Mouse (Mus musculus) intestine, embryonic 14.5 days (tissue): ENCODE results near the gene Parp3. TPM values are rescaled to one million over a fixed set of nuclear protein-coding genes. Genes with fewer than 3 reads are reported as not detected.
A peak's percentile ranks its signal among the peaks of the same experiment; 100 is the strongest.

Experiments used
- ATAC-seq: fragments of 200-750 bp; cut with Nextera tagmentation; replicated peaks from 2 replicates; pipeline ENCODE4 v1.8.0; 2017; ENCODE audit warnings: low read depth, moderate number of reproducible peaks, moderate TSS enrichment, moderate library complexity; ENCODE audit not compliant: low FRiP score, low TSS enrichment
- DNase-seq: peaks from one replicate; pipeline ENCODE4 v3.0.0-alpha.2; 2018; ENCODE audit warnings: low spot score
- H3K27ac ChIP-seq: fragments of 300-500 bp; sonication (generic); 2 replicates; pipeline ENCODE4 v1.5.1; 2014; ENCODE audit warnings: low read depth, mild to moderate bottlenecking, control low read depth
- H3K27me3 ChIP-seq: fragments of 300-500 bp; sonication (generic); replicated peaks from 2 replicates; pipeline ENCODE4 v1.6.1; 2014; ENCODE audit warnings: low read length, control low read depth; ENCODE audit not compliant: control insufficient read depth, insufficient read depth
- H3K36me3 ChIP-seq: fragments of 300-500 bp; sonication (generic); 2 replicates; pipeline ENCODE4 v1.6.1; 2014; ENCODE audit warnings: low read length, control low read depth; ENCODE audit not compliant: control insufficient read depth, insufficient read depth
- H3K4me1 ChIP-seq: fragments of 300-500 bp; sonication (generic); replicated peaks from 2 replicates; pipeline ENCODE4 v1.6.1; 2014; ENCODE audit warnings: low read length, control low read depth, mixed read lengths; ENCODE audit not compliant: control insufficient read depth, insufficient read depth
- H3K4me2 ChIP-seq: fragments of 300-500 bp; sonication (generic); 2 replicates; pipeline ENCODE4 v1.6.1; 2014; ENCODE audit warnings: low read length
- H3K4me3 ChIP-seq: fragments of 300-500 bp; sonication (generic); 2 replicates; pipeline ENCODE4 v1.5.1; 2014; ENCODE audit warnings: low read depth, low read length, control low read depth, mixed read lengths
- H3K9ac ChIP-seq: fragments of 300-500 bp; sonication (generic); 2 replicates; pipeline ENCODE4 v1.6.1; 2014; ENCODE audit warnings: mild to moderate bottlenecking, low read length
- H3K9me3 ChIP-seq: fragments of 300-500 bp; sonication (generic); 2 replicates; pipeline ENCODE4 v1.6.1; 2016; ENCODE audit warnings: low read length, control low read depth; ENCODE audit not compliant: control insufficient read depth
- WGBS: fragments of 180-500 bp; shearing (Covaris S2); extraction: QIAGEN DNeasy Blood & Tissue Kit; methylation state at CpG from one replicate; pipeline ENCODE4 v1.1.7; 2014; 5-methylcytosine and 5-hydroxymethylcytosine counted together
- polyA plus RNA-seq: library from polyadenylated mRNA; unstranded; fragments of >200 nt; fragmentation: Nextera tagmentation; extraction: Ambion mirVana; gene quantifications from 2 replicates; pipeline ENCODE4 v1.2.1, GENCODE M21; 2014

Parp3 gene
- polyA plus RNA-seq, 1 experiment from 2014 or later: 1.7 TPM

DNA sequence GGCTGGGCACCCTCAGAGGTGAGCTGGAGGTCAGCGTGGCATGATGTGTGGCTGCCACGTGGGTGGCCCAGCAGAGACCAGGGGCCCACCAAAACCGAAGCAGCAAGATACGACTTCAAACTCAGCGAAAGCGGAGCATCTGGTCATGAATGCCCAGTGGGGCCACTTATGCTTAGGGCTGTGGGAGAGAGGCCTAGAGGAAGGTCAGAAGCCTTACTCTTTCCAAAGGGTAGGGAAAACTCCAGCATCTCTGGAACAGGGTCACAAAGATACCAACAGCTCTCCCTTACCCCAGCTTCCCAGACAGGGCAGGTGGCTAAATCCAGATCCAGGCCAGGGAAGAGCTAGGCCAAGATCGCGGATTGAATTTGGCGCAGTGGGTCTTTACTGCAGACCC is 19.6 kb downstream of the Parp3 start:
- peak overlapping the region; percentile 81 for H3K4me2 ChIP-seq
- peak overlapping the region; percentile 27; the same call in 1 of the 2 replicates for H3K27ac ChIP-seq
- no peak overlapping the region for H3K4me3 ChIP-seq
- 46% methylated on average over 9 of the region's 9 CpGs for WGBS
- H3K4me1 ChIP-seq: peaks cover 41% of the 10 kb centered on the region
- H3K9me3 ChIP-seq: no peaks in the 10 kb centered on the region
- peaks cover 30% of the 10 kb centered on the region for H3K36me3 ChIP-seq
- H3K27me3 ChIP-seq: no peaks in the 10 kb centered on the region
- H3K9ac ChIP-seq: 0 out of 2 replicates have a peak overlapping the region, but pooled peaks have one; percentile 10
- ATAC-seq (no peak), DNase-seq (no peak)

DNA sequence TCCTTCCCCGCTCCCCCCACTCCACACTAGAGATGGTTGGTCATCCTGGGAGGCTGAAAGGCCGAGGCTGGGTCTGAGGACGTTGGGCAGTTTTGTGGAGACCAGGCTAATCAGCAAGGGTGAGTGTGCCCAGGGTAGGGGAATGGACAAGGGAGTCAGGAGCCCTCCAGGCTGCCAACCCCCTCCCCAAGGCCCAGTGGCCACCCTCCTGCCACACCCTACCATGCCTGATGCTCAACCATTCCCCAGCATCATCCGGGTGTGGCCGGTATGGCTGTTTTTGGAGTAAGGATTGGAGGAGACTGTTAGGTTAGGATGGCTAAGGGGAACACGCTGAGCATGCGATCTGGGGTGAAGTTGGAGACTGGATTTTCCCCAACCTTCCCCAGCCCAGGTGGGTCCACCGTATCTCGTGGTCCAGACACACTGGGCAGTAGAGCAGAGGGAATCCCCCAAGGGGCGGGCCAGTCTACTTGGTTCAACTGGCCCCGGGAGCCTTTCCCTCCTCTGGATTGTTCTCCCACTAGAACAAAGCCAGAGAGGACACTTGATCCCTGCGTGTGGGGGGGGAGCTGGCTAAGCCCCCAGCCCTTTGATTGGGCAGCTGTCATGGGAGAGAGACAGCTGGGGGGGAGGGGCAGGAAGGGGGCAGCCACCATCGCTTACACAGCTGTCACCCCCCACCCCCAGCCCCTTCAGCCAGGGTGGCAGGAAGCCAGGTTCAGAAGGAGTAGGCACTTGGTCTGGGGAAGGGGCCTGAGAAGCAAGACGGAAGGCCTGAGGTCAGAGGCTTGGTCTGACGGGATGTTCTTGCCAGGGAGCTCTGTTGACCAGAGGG is 20.2 kb downstream of the Parp3 start:
- Histone ChIP-seq H3K4me3 (no peak overlapping the region), H3K27ac (peak overlapping the region; percentile 27; the same call in 1 of the 2 replicates), H3K9me3 (no peaks in the 10 kb centered on the region), H3K4me2 (peak overlapping the region; percentile 81), H3K9ac (peak overlapping the region; percentile 27), H3K27me3 (no peaks in the 10 kb centered on the region), H3K36me3 (peaks cover 24% of the 10 kb centered on the region; the same call in 1 of the 2 replicates), H3K4me1 (peaks cover 41% of the 10 kb centered on the region)
- ATAC-seq: no peak
- DNase-seq: no peak
- 42% methylated on average over 15 of the region's 15 CpGs for WGBS

DNA sequence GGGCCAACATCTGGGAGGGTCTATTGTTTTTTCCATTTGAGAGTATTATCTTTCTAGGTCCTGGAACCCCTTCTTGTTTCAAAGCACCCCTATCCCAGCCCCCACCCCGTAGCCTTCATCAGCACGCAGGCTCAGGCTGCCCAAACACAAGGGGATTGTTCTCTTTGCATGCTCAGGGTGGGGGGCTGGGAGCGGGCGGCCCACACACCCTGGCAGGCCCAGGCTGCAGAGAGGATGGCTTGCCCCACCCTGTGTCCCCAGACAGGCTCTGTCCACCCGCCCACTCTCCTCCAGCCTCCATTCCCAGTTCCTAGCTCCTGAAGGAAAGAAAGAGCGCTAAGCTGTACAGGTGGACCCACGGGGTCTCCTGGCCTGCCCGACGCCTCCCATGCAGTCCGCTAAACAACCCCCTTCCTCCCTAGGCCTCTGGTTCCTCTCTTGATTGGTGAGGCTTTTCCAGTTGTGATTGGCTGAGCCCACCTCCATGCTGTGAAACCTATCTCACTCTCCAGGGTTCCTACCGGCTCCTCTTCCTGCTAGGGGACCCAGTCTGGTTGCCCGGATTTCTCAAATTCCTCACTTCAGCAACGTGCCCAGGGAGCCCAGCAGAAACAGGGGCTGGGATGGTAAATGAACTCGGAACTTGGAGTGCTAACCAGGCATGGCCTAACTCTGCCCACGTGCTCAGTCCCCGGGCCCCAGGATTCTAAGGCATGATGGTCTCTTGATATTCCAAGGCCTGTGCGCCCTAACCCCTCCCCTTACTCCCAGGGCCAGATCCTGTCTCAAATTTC is 21.7 kb downstream of the Parp3 start:
- Histone ChIP-seq H3K9me3 (no peaks in the 10 kb centered on the region), H3K27ac (peak overlapping the region; percentile 78; the same call in 1 of the 2 replicates), H3K9ac (peak overlapping the region; percentile 71), H3K4me3 (peak overlapping the region; percentile 67), H3K27me3 (no peaks in the 10 kb centered on the region), H3K36me3 (0 out of 2 replicates have a peak, but pooled peaks cover 13% of the 10 kb centered on the region), H3K4me1 (peaks cover 56% of the 10 kb centered on the region), H3K4me2 (peak overlapping the region; percentile 81)
- 4% methylated on average over 17 of the region's 17 CpGs for WGBS
- ATAC-seq: peak; percentile 9; the same call in 1 of the 2 replicates
- DNase-seq: no peak

DNA sequence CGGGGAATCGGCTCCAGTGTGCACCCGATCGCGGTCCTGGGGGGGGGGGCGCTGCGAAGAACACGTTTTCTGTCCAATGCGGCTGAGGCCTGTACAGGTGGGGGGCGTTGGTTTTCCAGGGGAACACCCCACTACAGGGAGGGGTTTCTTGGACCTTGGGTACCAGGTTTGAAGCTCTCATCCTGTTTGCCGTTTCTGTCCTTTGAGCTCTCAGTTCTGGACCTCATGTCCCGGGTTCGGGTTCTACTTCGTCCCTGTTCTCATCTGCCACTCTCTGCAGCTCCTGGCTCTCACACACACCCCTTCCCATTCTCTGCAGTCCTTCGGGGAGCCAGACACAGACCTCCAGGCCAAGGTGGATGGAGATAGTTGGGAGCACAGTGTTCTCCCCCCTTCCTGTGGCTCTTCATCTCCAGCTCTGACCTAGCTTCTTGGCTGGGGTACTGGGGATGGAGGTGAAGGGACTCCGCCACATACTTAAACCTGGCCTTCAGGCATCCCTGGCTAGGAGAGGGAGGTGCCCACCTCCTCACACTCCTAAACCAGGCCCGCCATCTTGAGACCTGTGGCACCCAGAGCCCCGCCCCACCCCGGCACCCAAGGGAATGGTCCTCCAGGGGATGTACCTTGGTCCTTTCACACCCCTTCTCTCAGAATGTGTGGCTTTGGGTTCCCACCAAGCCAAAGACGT is 22.5 kb downstream of the Parp3 start:
- peak overlapping the region; percentile 71 for H3K9ac ChIP-seq
- H3K36me3 ChIP-seq: 0 out of 2 replicates have a peak, but pooled peaks cover 9% of the 10 kb centered on the region
- H3K9me3 ChIP-seq: no peaks in the 10 kb centered on the region
- peak overlapping the region; percentile 67 for H3K4me3 ChIP-seq
- peak overlapping the region; percentile 78 for H3K27ac ChIP-seq
- 2% methylated on average over 18 of the region's 20 CpGs for WGBS
- H3K27me3 ChIP-seq: no peaks in the 10 kb centered on the region
- ATAC-seq: peak; percentile 6
- DNase-seq: no peak
- peak overlapping the region; percentile 81 for H3K4me2 ChIP-seq
- H3K4me1 ChIP-seq: peaks cover 62% of the 10 kb centered on the region

DNA sequence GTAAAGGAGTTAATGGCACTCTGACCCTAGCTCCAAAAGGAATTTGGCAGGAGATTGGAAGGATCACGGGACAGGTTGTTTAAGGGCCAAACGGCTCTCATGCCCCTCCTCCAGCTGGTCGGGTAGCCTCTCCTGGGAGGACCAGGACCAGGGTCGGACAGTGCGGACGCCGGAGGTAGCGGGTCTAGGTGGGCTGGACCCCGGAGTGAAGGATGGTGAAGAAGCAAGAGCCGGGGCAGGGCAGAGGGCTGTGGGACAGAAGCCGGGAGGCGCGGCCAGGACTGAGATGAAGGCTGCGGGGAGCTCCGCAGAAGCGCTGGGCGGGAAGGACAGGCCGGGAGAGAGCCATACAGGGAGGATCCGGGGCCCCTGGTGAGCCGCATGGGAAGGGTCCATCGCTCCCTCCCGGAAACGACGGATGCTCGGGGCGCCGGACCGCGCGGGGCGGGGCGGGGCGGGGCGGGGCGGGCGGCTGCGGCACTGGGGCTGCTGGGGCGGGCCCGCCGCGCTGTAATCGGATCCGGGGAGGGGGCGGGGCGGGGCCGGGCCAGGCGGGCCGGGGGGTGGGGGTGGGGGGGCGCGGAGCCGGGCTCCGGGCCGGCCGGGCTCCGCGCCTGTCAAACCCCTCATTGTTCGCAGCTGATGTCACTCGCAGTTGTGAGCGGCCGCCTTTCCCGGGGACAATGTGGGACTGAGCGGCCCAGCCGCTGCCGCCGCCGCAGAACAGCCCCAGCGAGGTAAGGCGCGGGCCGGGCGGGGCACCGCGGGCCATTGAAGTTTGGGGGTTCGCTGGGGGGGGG is 23.3 kb downstream of the Parp3 start, which contains the start of gene Pcbp4:
Pcbp4 (plus strand) TSS at position 21 of the 800 bp plus-strand sequence.
- Histone ChIP-seq H3K36me3 (0 out of 2 replicates have a peak, but pooled peaks cover 9% of the 10 kb centered on the region), H3K4me3 (peak within 1 kb of the TSS; percentile 67), H3K4me2 (peak within 1 kb of the TSS; percentile 81), H3K4me1 (peaks cover 66% of the 10 kb centered on the region), H3K27me3 (no peaks in the 10 kb centered on the region), H3K27ac (peak within 1 kb of the TSS; percentile 78), H3K9me3 (no peaks in the 10 kb centered on the region), H3K9ac (peak within 1 kb of the TSS; percentile 71)
- peak; percentile 89 for DNase-seq
- WGBS: under 1% methylated on average over 39 of the region's 74 CpGs
- ATAC-seq: peak; percentile 77

DNA sequence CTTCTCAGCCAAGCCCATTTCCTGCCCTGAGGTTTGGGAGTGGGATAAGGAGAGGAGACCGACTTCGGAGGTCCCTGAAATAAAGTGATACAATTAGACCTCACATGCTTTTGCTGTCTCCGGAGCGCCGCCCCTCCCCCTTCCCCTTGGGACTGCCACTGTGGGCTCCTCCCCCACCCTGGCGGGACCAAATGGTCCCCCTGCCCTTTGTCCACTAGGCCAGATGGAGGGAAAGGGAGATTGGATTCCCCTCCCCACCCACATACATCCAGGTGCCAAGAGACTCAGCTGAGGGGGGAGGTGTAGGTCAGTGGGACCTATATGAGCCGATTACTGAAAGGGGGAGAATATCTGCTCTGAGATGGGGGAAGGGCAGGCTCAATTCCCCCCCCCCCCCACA is 23.9 kb downstream of the Parp3 start:
- peaks cover 70% of the 10 kb centered on the region for H3K4me1 ChIP-seq
- no peak for DNase-seq
- no peak for ATAC-seq
- no peaks in the 10 kb centered on the region for H3K9me3 ChIP-seq
- no peaks in the 10 kb centered on the region for H3K27me3 ChIP-seq
- H3K36me3 ChIP-seq: 0 out of 2 replicates have a peak, but pooled peaks cover 9% of the 10 kb centered on the region
- WGBS: 4% methylated on average over 7 of the region's 7 CpGs
- peak overlapping the region; percentile 63; the same call in 1 of the 2 replicates for H3K9ac ChIP-seq
- peak overlapping the region; percentile 67 for H3K4me3 ChIP-seq
- peak overlapping the region; percentile 81 for H3K4me2 ChIP-seq
- peak overlapping the region; percentile 78; the same call in 1 of the 2 replicates for H3K27ac ChIP-seq

DNA sequence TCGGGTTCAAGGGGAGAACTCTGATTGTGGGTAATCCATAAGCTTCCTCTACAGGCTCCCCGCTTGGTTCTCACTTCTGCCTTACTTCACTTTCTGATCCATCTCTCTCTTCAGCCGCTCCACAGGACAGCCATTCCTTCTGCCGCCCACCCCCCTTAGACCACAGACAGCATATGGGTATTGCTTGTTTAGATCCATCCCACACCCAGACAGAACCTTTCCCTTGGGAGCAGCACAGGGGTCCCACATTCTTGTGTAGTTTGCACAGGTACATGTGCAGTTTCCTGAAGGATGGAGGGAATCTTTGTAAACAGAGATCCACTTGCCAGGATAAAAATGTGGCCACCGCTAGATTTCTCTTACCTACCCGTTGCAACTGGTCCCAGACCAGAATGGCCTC is 24.4 kb downstream of the Parp3 start:
- Histone ChIP-seq H3K4me3 (no peak overlapping the region), H3K4me1 (peaks cover 71% of the 10 kb centered on the region), H3K27ac (no peak overlapping the region), H3K27me3 (no peaks in the 10 kb centered on the region), H3K4me2 (peak overlapping the region; percentile 81), H3K36me3 (0 out of 2 replicates have a peak, but pooled peaks cover 5% of the 10 kb centered on the region), H3K9ac (no peak overlapping the region), H3K9me3 (no peaks in the 10 kb centered on the region)
- no peak for DNase-seq
- WGBS: 43% methylated on average over 6 of the region's 6 CpGs
- no peak for ATAC-seq
